Mouse (Mus musculus): ENCODE data around the gene 9330182O14Rik. TPM values are rescaled to one million over a fixed set of nuclear protein-coding genes. Genes with fewer than 3 reads are reported as not detected.

9330182O14Rik gene
- not detected in 2 replicates for polyA plus RNA-seq (2021; fragmentation: Nextera tagmentation)
- long read RNA-seq, experiment 1: 0 reads
- long read RNA-seq, experiment 2: 0 reads

DNA sequence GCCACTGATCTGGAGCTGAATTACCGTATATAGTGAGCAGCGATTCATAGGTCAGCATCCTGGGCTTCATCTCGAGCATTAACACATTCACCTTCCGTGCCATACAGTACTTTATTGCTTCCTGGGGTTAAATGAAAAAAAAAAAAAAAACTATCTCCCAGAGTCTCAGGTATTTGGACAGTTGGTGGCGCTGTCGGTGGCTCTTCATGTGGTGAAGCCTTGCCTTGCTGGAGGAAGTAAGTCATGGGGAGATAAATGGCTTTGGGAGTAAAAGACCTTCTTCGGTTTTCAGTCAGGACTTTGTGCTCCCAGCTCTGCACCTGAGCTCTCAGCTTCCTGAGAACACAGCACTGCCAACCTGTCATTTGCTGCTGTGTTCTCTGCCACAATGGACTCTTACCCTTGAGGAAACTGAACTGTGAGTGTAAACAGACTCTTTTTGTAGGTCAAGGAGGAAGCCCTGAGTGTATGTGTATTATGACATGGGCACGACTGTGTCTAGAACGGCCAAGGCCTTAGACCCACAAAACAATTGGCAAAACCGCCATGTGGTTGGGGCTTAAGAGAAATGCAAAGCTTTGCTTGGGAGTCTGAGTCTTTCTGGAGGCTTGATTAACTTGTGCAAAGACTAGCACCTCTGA, at the start of gene 9330182O14Rik:
TSS of gene 9330182O14Rik (plus strand) at position 214 of the 641 bp plus-strand sequence.

